Comparison of ENCODE assay signal across 8 mouse cellular contexts in the genomic region with DNA sequence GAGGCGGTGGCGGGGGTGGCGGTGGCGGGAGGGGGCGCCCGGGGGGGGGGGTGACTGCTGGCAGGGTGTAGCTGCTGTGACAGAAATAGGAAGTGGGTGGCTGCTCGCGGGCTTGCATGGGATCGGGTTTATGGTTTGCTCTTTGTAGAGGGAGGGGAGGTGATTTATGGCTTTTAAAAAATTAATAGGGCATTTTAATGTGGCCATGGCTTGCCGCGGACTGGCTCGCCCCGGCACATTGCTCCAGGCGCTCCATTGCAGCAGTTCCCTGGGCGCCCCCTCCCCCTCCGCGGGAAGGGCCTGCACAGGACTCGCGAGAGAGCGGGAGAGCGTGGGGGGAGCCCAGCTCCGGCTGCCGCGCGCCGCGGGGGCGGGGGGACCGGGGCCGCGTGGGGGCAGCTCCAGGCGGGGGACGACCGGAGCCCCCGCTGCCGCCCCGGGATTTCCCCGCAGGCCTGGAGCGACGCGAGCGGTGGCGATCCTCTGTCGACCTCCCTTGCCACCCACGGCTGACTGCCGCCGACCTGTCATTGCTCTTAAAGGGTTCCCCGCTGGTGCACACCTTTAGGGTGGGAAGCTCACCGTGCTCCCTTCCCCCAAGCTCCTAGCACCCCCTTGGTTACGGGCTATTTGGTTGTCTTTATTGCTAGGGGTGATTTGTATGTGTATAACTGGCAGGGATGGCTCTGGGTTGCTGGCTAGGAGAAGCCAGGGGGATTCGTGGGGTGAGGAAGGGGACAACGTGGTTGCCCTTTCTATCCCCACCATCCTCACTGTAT. TPM values are rescaled to one million over a fixed set of nuclear protein-coding genes. Genes with fewer than 3 reads are reported as not detected.
DNase-seq lines count a peak whose midpoint lies in the region; ATAC-seq lines count a peak whose summit lies in the region.

No protein-coding gene starts in this region.

- H3K27me3 ChIP-seq in hindbrain, embryonic 15.5 days, result no peaks in the 10 kb centered on the region

- H3K27ac ChIP-seq in hindbrain, embryonic 15.5 days (replicated peaks), result peak overlapping the region; percentile 99

- peak; percentile 57 for DNase-seq in MEL-GATA-1-ER (ENCODE audit: extremely low read depth, low read depth)
- peak; percentile 77 for DNase-seq in cerebellum, adult 8-10 months
- peak; percentile 68 to 80 for DNase-seq in frontal cortex, postnatal 36 days (ENCODE audit: low spot score in 2 of 2)
- peak; percentile 69 to 80 for DNase-seq in left cerebral cortex, adult 18-20 months (ENCODE audit: low spot score in 2 of 2)
- DNase-seq in lung, postnatal 4 days, result peak; percentile 88 to 90
- peak; percentile 68 to 78 for DNase-seq in right cerebral cortex, adult 2 months (ENCODE audit: low spot score in 2 of 2)
- peak; percentile 80 for DNase-seq in urinary bladder, postnatal 14 days (ENCODE audit: low spot score)

- no peaks in the 10 kb centered on the region for H3K9me3 ChIP-seq in hindbrain, embryonic 15.5 days

- peak; percentile 36; the same call in 1 of the 2 replicates for ATAC-seq in hindbrain, embryonic 15.5 days (ENCODE audit: low FRiP score, low read depth)

- H3K9ac ChIP-seq in hindbrain, embryonic 15.5 days, result peak overlapping the region; percentile 63

- H3K36me3 ChIP-seq in hindbrain, embryonic 15.5 days, result no peaks in the 10 kb centered on the region

- H3K4me2 ChIP-seq in hindbrain, embryonic 15.5 days, result peak overlapping the region; percentile 59

- under 1% methylated on average over 50 of the region's 52 CpGs for WGBS in hindbrain, embryonic 15.5 days

- peaks cover 45% of the 10 kb centered on the region for H3K4me1 ChIP-seq in hindbrain, embryonic 15.5 days (replicated peaks)

- H3K4me3 ChIP-seq in hindbrain, embryonic 15.5 days, result peak overlapping the region; percentile 60

RNA-seq across cellular contexts. Expression of a gene that starts 1.4 kb away (rescaled TPM):
- 157 and 180 TPM in 2 replicates for polyA plus RNA-seq in hindbrain, embryonic 15.5 days (2015; fragmentation: Nextera tagmentation; extraction: Ambion mirVana)
- total RNA-seq in left cerebral cortex, adult 18-20 months (2021), result 100 to 1,000 TPM; 883 to 913 TPM

Comparison
In these comparisons a context has a peak if more than half of its experiments do, and no peak if none do; other contexts are left out.
1. Peak in every context shown above with its lines: DNase-seq, ATAC-seq, H3K4me3 ChIP-seq and H3K27ac ChIP-seq.